In the genomic region with DNA sequence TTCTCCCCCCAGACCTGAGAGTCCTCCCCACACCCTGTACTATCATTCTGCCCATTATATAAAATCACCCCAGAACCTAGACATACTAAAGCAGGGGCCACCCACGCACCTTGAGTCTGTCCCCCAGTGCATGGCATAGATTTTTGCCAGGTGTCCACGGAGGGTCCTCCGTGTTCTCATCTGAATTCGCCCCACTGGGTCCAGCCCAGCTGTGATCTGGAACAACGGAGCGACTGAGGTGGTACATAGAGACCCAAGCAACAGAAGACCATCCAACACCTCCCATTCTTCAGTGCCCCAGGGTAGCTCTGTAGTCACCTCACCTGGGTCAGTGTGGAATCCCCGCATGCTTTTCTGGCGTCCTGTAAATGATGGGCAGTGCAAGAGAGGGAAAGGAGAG, we compare ENCODE assay signal across 9 mouse cellular contexts. TPM values are rescaled to one million over a fixed set of nuclear protein-coding genes. Genes with fewer than 3 reads are reported as not detected.
DNase-seq lines count a peak whose midpoint lies in the region; ATAC-seq and TF ChIP-seq lines count a peak whose summit lies in the region.
"Had no signal": no experiment of that assay in that cellular context is flagged by ENCODE, and none has a peak within 500 bp of the region (broad histone marks: within the 10 kb centered on the region; RNA-seq: fewer than 3 reads in every experiment).

No protein-coding gene starts in this region.

- ATAC-seq in forebrain, postnatal 0 days, result no peak
- ATAC-seq in liver, postnatal 0 days, result no peak
- no peak for ATAC-seq in frontal cortex, adult (ENCODE audit: low TSS enrichment)

- H3K9me3 ChIP-seq in heart, embryonic 10.5 days, result no peaks in the 10 kb centered on the region
- H3K9me3 ChIP-seq in E14TG2a.4 (ENCODE audit: low read length), result no peaks in the 10 kb centered on the region
- H3K9me3 ChIP-seq in forebrain, postnatal 0 days (ENCODE audit: low read length), result no peaks in the 10 kb centered on the region
- H3K9me3 ChIP-seq in liver, postnatal 0 days (ENCODE audit: low read length), result no peaks in the 10 kb centered on the region

- H3K27me3 ChIP-seq in heart, embryonic 10.5 days (ENCODE audit: insufficient read depth, poor library complexity, severe bottlenecking), result no peaks in the 10 kb centered on the region
- H3K27me3 ChIP-seq in E14TG2a.4 (ENCODE audit: insufficient read depth, low read length), result peaks cover 9% of the 10 kb centered on the region
- H3K27me3 ChIP-seq in forebrain, postnatal 0 days (ENCODE audit: insufficient read depth, low read length), result no peaks in the 10 kb centered on the region
- no peaks in the 10 kb centered on the region for H3K27me3 ChIP-seq in liver, postnatal 0 days (ENCODE audit: insufficient read depth, low read length)

- TF ChIP-seq EP300 in liver, postnatal 0 days (IDR thresholded peaks at IDR 0.05; ENCODE audit: low read depth), result no peak

- peak overlapping the region; percentile 98 for H3K9ac ChIP-seq in forebrain, postnatal 0 days
- H3K9ac ChIP-seq in liver, postnatal 0 days (replicated peaks), result no peak overlapping the region

- peak overlapping the region; percentile 95; the same call in 1 of the 2 replicates for H3K27ac ChIP-seq in heart, embryonic 10.5 days
- H3K27ac ChIP-seq in forebrain, postnatal 0 days (ENCODE audit: low read depth, low read length), result peak overlapping the region; percentile 98
- no peak overlapping the region for H3K27ac ChIP-seq in liver, postnatal 0 days (ENCODE audit: low read depth)

- no peak for TF ChIP-seq CTCF in E14TG2a.4 (conservative IDR thresholded peaks at IDR 0.05; ENCODE audit: low read length)
- TF ChIP-seq CTCF in forebrain, postnatal 0 days (IDR thresholded peaks at IDR 0.05; ENCODE audit: low read depth), result no peak
- no peak for TF ChIP-seq CTCF in liver, postnatal 0 days (IDR thresholded peaks at IDR 0.05; ENCODE audit: low read depth)

- no peak for DNase-seq in heart, embryonic 10.5 days (ENCODE audit: low spot score)
- no peak for DNase-seq in heart, postnatal 36 days
- no peak for DNase-seq in forebrain, postnatal 0 days
- DNase-seq in liver, postnatal 0 days, result no peak
- DNase-seq in right cerebral cortex, postnatal 4 days, result no peak
- DNase-seq in layer of hippocampus, adult 8-10 months (ENCODE audit: low spot score in 2 of 2), result no peak

- peak overlapping the region; percentile 90 for H3K4me2 ChIP-seq in forebrain, postnatal 0 days (ENCODE audit: low read depth)
- H3K4me2 ChIP-seq in liver, postnatal 0 days (ENCODE audit: low read depth, low read length), result peak overlapping the region; percentile 90

- H3K36me3 ChIP-seq in heart, embryonic 10.5 days, result peaks cover 49% of the 10 kb centered on the region
- peaks cover 54% of the 10 kb centered on the region for H3K36me3 ChIP-seq in E14TG2a.4 (ENCODE audit: insufficient read depth, low read length)
- peaks cover 43% of the 10 kb centered on the region for H3K36me3 ChIP-seq in forebrain, postnatal 0 days (ENCODE audit: insufficient read depth)
- H3K36me3 ChIP-seq in liver, postnatal 0 days (replicated peaks; ENCODE audit: insufficient read depth, low read length), result peaks cover 53% of the 10 kb centered on the region

- 82% methylated on average over 8 of the region's 8 CpGs for WGBS in heart, embryonic 10.5 days
- WGBS in forebrain, postnatal 0 days, result 61% methylated on average over 8 of the region's 8 CpGs
- WGBS in liver, postnatal 0 days (ENCODE audit: insufficient replicate concordance), result 85% methylated on average over 8 of the region's 8 CpGs

- H3K4me3 ChIP-seq in heart, embryonic 10.5 days, result peak overlapping the region; percentile 88
- H3K4me3 ChIP-seq in E14TG2a.4 (replicated peaks; ENCODE audit: low read length), result peak overlapping the region; percentile 89
- H3K4me3 ChIP-seq in forebrain, postnatal 0 days (ENCODE audit: low read depth, low read length), result peak overlapping the region; percentile 58
- H3K4me3 ChIP-seq in liver, postnatal 0 days (ENCODE audit: low read depth, low read length), result peak overlapping the region; percentile 96; the same call in 1 of the 2 replicates

- intact Hi-C loops in heart, postnatal 36 days (cut with DNase I), result loop anchor here (5.0 kb wide), 1 partner anchor 178 kb away; a partner anchor contains a TSS

- peaks cover 63% of the 10 kb centered on the region for H3K4me1 ChIP-seq in heart, embryonic 10.5 days
- H3K4me1 ChIP-seq in E14TG2a.4 (replicated peaks; ENCODE audit: low read depth, low read length), result peaks cover 72% of the 10 kb centered on the region
- no peaks in the 10 kb centered on the region for H3K4me1 ChIP-seq in forebrain, postnatal 0 days (ENCODE audit: insufficient read depth)
- H3K4me1 ChIP-seq in liver, postnatal 0 days (ENCODE audit: insufficient read depth), result peaks cover 16% of the 10 kb centered on the region

RNA-seq across cellular contexts. Expression of a gene that starts 3.0 kb away (rescaled TPM):
- polyA plus RNA-seq in heart, embryonic 10.5 days (2016; fragmentation: Nextera tagmentation; extraction: Ambion mirVana), result 0.28 and 2.3 TPM in 2 replicates
- total RNA-seq in heart, postnatal 36 days (2021), result not detected
- total RNA-seq in forebrain, postnatal 0 days (2014; rRNA removed), result not detected in 2 replicates
- not detected in 2 replicates for polyA plus RNA-seq in forebrain, postnatal 0 days (2015; fragmentation: Nextera tagmentation; extraction: Ambion mirVana)
- polyA plus RNA-seq in liver, postnatal 0 days (2015; fragmentation: Nextera tagmentation; extraction: Ambion mirVana), result 0.13 and 0.26 TPM in 2 replicates
- not detected for total RNA-seq in layer of hippocampus, adult 8-10 months (2022)
- total RNA-seq: neutrophil, adult 5-6 weeks had no signal

RNA-seq across cellular contexts. Expression of a gene that starts 3.2 kb away (rescaled TPM):
- polyA plus RNA-seq in heart, embryonic 10.5 days (2016; fragmentation: Nextera tagmentation; extraction: Ambion mirVana), result 287 and 294 TPM in 2 replicates
- total RNA-seq in heart, postnatal 36 days (2021), result 100 to 1,000 TPM; 245 to 248 TPM
- 1,237 and 1,339 TPM in 2 replicates for total RNA-seq in forebrain, postnatal 0 days (2014; rRNA removed)
- polyA plus RNA-seq in forebrain, postnatal 0 days (2015; fragmentation: Nextera tagmentation; extraction: Ambion mirVana), result 766 and 769 TPM in 2 replicates
- 165 and 177 TPM in 2 replicates for polyA plus RNA-seq in liver, postnatal 0 days (2015; fragmentation: Nextera tagmentation; extraction: Ambion mirVana)
- total RNA-seq in layer of hippocampus, adult 8-10 months (2022), result 100 to 1,000 TPM; 572 to 587 (median 576) TPM

RNA-seq across cellular contexts. Expression of a gene that starts 11.7 kb away (rescaled TPM):
- polyA plus RNA-seq in heart, embryonic 10.5 days (2016; fragmentation: Nextera tagmentation; extraction: Ambion mirVana), result 8.0 and 10.8 TPM in 2 replicates
- total RNA-seq in heart, postnatal 36 days (2021), result 10 to 100 TPM; 29.5 to 35.4 TPM
- total RNA-seq in forebrain, postnatal 0 days (2014; rRNA removed), result 21.1 and 25.2 TPM in 2 replicates
- polyA plus RNA-seq in forebrain, postnatal 0 days (2015; fragmentation: Nextera tagmentation; extraction: Ambion mirVana), result 6.1 and 10.6 TPM in 2 replicates
- 2.8 and 4.0 TPM in 2 replicates for polyA plus RNA-seq in liver, postnatal 0 days (2015; fragmentation: Nextera tagmentation; extraction: Ambion mirVana)
- total RNA-seq in layer of hippocampus, adult 8-10 months (2022), result 10 to 100 TPM; 60.2 to 75.9 (median 65.5) TPM

RNA-seq across cellular contexts. Expression of a gene that starts 23.2 kb away (rescaled TPM):
- 0.07 TPM in 1 of 2 replicates, not detected in the other for polyA plus RNA-seq in heart, embryonic 10.5 days (2016; fragmentation: Nextera tagmentation; extraction: Ambion mirVana)
- total RNA-seq in heart, postnatal 36 days (2021), result not detected
- total RNA-seq in forebrain, postnatal 0 days (2014; rRNA removed), result 234 and 254 TPM in 2 replicates
- 256 and 281 TPM in 2 replicates for polyA plus RNA-seq in forebrain, postnatal 0 days (2015; fragmentation: Nextera tagmentation; extraction: Ambion mirVana)
- not detected in 2 replicates for polyA plus RNA-seq in liver, postnatal 0 days (2015; fragmentation: Nextera tagmentation; extraction: Ambion mirVana)
- 100 to 1,000 TPM; 116 to 137 (median 125) TPM for total RNA-seq in layer of hippocampus, adult 8-10 months (2022)
- total RNA-seq: neutrophil, adult 5-6 weeks had no signal

RNA-seq across cellular contexts. Expression of a gene that starts 27.8 kb away (rescaled TPM):
- 50.6 and 56.6 TPM in 2 replicates for polyA plus RNA-seq in heart, embryonic 10.5 days (2016; fragmentation: Nextera tagmentation; extraction: Ambion mirVana)
- total RNA-seq in heart, postnatal 36 days (2021), result 10 to 100 TPM; 13.1 to 14.1 TPM
- 79.1 and 80.6 TPM in 2 replicates for total RNA-seq in forebrain, postnatal 0 days (2014; rRNA removed)
- polyA plus RNA-seq in forebrain, postnatal 0 days (2015; fragmentation: Nextera tagmentation; extraction: Ambion mirVana), result 99.2 and 110 TPM in 2 replicates
- 27.5 and 27.7 TPM in 2 replicates for polyA plus RNA-seq in liver, postnatal 0 days (2015; fragmentation: Nextera tagmentation; extraction: Ambion mirVana)
- 10 to 100 TPM; 30.4 to 33.1 (median 32.4) TPM for total RNA-seq in layer of hippocampus, adult 8-10 months (2022)
